Mouse (Mus musculus) midbrain, embryonic 16.5 days (tissue): ENCODE measurements at regions not wholly inside any gene's neighbourhood (a gene's known extent, or its start where the extent isn't known, plus 50 kb on each side); places are given as distances from the start of the nearest gene placed in this dataset.

Source experiments
- ATAC-seq: fragments of 200-750 bp; cut with Nextera tagmentation; 2 replicates; pipeline ENCODE4 v1.8.0; 2017; ENCODE audit warnings: moderate TSS enrichment
- H3K27ac ChIP-seq: fragments of 300-500 bp; sonication (generic); 2 replicates; pipeline ENCODE4 v1.5.1; 2014; ENCODE audit warnings: mild to moderate bottlenecking, low read length, mixed read lengths
- H3K27me3 ChIP-seq: fragments of 300-500 bp; sonication (generic); 2 replicates; pipeline ENCODE4 v1.6.1; 2014; ENCODE audit warnings: low read depth, low read length, mixed read lengths; ENCODE audit not compliant: control insufficient read depth, insufficient read depth
- H3K36me3 ChIP-seq: fragments of 300-500 bp; sonication (generic); 2 replicates; pipeline ENCODE4 v1.6.1; 2014; ENCODE audit warnings: mild to moderate bottlenecking, low read length, moderate library complexity, mixed read lengths; ENCODE audit not compliant: control insufficient read depth, insufficient read depth
- H3K4me1 ChIP-seq: fragments of 300-500 bp; sonication (generic); 2 replicates; pipeline ENCODE4 v1.6.1; 2014; ENCODE audit warnings: mild to moderate bottlenecking, low read length, mixed read lengths; ENCODE audit not compliant: control insufficient read depth, insufficient read depth
- H3K4me2 ChIP-seq: fragments of 300-500 bp; sonication (generic); 2 replicates; pipeline ENCODE4 v1.6.1; 2014; ENCODE audit warnings: mild to moderate bottlenecking, low read length, mixed read lengths
- H3K4me3 ChIP-seq: fragments of 300-500 bp; sonication (generic); 2 replicates; pipeline ENCODE4 v1.5.1; 2014; ENCODE audit warnings: low read depth, mild to moderate bottlenecking, low read length, moderate library complexity, mixed read lengths
- H3K9ac ChIP-seq: fragments of 300-500 bp; sonication (generic); 2 replicates; pipeline ENCODE4 v1.6.1; 2014; ENCODE audit warnings: low read depth, low read length, mixed read lengths
- H3K9me3 ChIP-seq: fragments of 300-500 bp; sonication (generic); replicated peaks from 2 replicates; pipeline ENCODE4 v1.6.1; 2014; ENCODE audit warnings: mild to moderate bottlenecking, low read length, mixed read lengths; ENCODE audit not compliant: control insufficient read depth, poor library complexity, severe bottlenecking
- WGBS: fragments of 180-500 bp; shearing (Covaris S2); extraction: QIAGEN DNeasy Blood & Tissue Kit; methylation state at CpG from one replicate; pipeline ENCODE4 v1.1.7; 2014; 5-methylcytosine and 5-hydroxymethylcytosine counted together

DNA sequence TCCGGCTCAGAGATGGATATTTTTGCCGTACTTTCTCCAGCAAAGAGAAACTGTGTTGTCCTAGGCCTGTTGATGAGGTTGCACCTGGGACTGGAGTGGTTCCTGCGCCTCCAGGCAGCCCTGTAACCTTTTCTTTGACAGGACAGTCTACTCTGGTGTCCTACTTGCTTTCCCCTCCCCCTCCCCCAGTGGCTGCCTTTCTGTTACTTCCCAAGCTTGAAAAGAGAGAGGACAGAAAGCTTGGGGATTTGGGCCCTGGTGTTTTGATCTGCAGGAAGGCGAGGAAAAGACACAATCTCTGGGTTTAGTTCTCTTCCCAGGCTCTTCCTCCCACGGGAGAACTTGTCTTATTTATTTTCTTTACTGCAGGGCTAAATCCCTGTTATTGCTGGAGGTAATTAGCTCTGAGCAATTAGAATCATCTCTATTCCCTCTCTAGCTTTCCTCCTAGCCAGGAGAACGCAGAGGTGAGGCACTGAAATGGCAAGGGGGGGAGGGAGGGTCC is 333.2 kb upstream of the Auts2 start:
- no peak for ATAC-seq
- Histone ChIP-seq H3K4me3 (no peak overlapping the region), H3K4me2 (no peak overlapping the region), H3K36me3 (no peaks in the 10 kb centered on the region), H3K27me3 (no peaks in the 10 kb centered on the region; the same call in 1 of the 2 replicates), H3K9ac (no peak overlapping the region), H3K27ac (no peak overlapping the region), H3K4me1 (peaks cover 8% of the 10 kb centered on the region), H3K9me3 (no peaks in the 10 kb centered on the region)
- 22% methylated on average over 6 of the region's 6 CpGs for WGBS

DNA sequence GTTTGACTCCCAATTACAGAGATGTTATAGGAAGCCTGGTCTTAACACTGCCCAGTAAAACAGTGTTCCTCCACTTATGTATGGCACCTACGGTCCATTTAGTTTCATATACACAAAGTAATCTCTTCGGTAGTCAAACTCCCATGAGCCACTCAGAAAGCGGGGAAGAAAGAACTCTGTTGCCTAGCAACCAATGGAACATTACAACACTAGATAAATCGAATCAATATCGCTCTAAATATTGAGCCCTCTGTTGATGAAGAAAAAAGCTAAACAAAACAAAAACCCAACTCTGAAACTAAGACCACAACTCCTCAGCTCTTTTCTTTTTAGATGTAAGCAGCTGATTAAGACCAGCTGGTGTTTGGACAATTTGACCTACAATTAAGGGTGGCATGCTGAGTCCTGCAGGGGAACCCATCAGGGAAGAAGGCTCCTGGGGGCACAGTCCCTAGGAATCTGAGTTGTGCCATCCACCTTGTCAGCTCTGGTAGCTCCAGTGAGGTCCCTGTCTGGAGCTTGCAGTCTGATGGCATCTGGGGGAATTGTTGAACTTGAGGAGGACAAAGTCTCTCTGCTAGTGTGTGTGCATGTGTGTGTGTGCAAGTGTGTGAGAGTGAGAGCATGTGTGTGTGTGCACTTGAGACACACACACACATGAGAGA is 315.8 kb upstream of the Auts2 start:
- H3K27me3 ChIP-seq = no peaks in the 10 kb centered on the region
- 62% methylated on average over 5 of the region's 5 CpGs for WGBS
- H3K27ac ChIP-seq = no peak overlapping the region
- no peak overlapping the region for H3K4me2 ChIP-seq
- peaks cover 3% of the 10 kb centered on the region; the same call in 1 of the 2 replicates for H3K4me1 ChIP-seq
- no peak for ATAC-seq
- H3K36me3 ChIP-seq = no peaks in the 10 kb centered on the region
- no peak overlapping the region for H3K9ac ChIP-seq
- H3K9me3 ChIP-seq = no peaks in the 10 kb centered on the region
- H3K4me3 ChIP-seq = no peak overlapping the region

DNA sequence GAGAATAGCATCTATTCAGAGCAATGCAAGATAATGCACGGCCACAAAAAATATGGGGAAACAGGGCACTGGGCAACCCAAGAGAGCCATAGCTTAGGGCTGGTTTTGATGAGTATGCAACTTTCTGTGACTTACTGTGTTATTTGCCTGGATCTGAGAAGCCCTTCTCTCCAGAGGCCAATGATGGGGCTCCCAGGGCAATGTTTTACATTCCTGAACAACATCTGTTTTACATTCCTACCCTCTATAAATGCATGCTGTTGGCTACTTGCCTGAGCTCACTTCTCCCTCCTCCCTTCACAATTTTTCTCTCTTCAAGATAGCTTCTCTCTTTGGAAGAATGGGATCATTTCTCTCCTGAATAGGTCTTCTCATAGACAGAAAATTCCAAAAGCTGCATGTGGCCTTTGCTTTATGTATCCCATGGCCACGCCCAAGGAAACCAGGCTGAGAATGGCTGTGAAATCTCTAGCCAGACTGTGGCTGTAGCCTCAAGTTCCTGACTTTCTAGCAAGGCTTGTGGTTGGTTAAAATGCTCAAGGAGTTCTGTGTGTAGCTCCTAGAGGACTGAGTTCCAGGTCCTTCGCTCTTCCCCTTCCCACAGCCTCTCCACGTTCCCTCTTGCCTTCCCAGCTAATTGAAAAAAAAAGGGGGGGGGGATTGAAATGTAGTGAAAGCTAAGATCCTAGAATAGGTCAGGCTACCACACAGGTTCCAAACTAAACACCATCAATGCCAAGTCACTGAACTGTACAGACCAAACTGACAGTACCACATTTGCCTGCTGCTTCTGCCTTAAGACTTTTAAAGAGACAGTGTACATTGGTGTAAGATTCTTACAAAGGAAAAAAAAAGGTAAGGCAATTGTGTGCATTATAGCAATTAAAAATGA is 312.7 kb upstream of the Auts2 start:
- 79% methylated on average over 4 of the region's 4 CpGs for WGBS
- no peaks in the 10 kb centered on the region for H3K9me3 ChIP-seq
- H3K36me3 ChIP-seq = no peaks in the 10 kb centered on the region
- no peak overlapping the region for H3K9ac ChIP-seq
- no peaks in the 10 kb centered on the region for H3K27me3 ChIP-seq
- peaks cover 3% of the 10 kb centered on the region; the same call in 1 of the 2 replicates for H3K4me1 ChIP-seq
- ATAC-seq = no peak
- H3K27ac ChIP-seq = no peak overlapping the region
- no peak overlapping the region for H3K4me2 ChIP-seq
- H3K4me3 ChIP-seq = no peak overlapping the region

- no peak overlapping the region for H3K4me2 ChIP-seq
- 75% methylated on average over 6 of the region's 6 CpGs for WGBS
Measured at GRCm38 (mm10) chr5:132850770-132851169, 307.6 kb upstream of the Auts2 start.

DNA sequence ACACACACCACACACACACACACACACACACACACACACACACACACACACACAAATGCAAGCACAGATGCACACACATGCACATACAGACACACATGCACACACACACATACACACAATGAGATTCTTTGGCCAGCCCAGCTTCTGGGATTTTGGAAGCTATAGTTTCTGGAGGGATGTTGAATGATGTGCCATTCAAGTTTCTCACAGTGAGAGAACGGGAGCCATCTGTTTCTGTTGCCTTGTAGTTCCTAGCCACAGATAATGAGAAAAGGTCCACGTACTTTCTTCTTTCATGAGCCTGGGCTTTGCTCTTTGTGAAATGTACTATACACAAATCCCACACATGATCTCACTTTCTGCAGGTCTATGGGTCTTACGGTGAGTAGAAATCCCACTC is 304.9 kb upstream of the Auts2 start:
- 71% methylated on average over 3 of the region's 3 CpGs for WGBS
- H3K4me1 ChIP-seq = no peaks in the 10 kb centered on the region
- ATAC-seq = no peak
- H3K27me3 ChIP-seq = no peaks in the 10 kb centered on the region
- no peaks in the 10 kb centered on the region for H3K36me3 ChIP-seq
- H3K4me2 ChIP-seq = no peak overlapping the region
- no peak overlapping the region for H3K4me3 ChIP-seq
- no peak overlapping the region for H3K27ac ChIP-seq
- H3K9ac ChIP-seq = no peak overlapping the region
- no peaks in the 10 kb centered on the region for H3K9me3 ChIP-seq

More at GRCm38 (mm10) chr5:132850770-132851169, 307.6 kb upstream of the Auts2 start:
- H3K4me3 ChIP-seq = no peak overlapping the region
- H3K9ac ChIP-seq = no peak overlapping the region
- H3K27me3 ChIP-seq = no peaks in the 10 kb centered on the region
- no peaks in the 10 kb centered on the region for H3K9me3 ChIP-seq
- no peak for ATAC-seq
- no peak overlapping the region for H3K27ac ChIP-seq
- H3K36me3 ChIP-seq = no peaks in the 10 kb centered on the region
- no peaks in the 10 kb centered on the region for H3K4me1 ChIP-seq

DNA sequence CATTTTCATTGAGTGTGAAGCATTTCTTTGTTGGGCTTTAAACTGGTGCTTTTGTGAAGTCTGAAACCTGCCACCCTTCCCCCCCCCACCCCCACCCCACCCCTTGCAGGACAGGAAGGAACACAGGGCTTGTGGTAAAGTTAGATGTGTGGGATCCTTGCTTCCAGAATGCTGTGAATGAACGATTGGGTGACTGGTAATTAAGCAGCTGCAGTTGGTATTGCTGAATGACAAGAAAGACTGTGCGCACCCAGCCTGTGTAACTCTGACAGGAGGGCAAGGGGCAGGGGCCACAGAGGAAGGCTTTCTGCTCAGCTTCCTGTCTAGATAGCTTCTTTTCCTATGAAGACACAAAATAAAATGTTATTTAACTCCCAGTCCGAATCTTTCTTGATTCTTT is 300.1 kb upstream of the Auts2 start:
- H3K9ac ChIP-seq = no peak overlapping the region
- WGBS = 56% methylated on average over 3 of the region's 3 CpGs
- no peaks in the 10 kb centered on the region; the same call in 1 of the 2 replicates for H3K27me3 ChIP-seq
- H3K4me2 ChIP-seq = no peak overlapping the region
- no peaks in the 10 kb centered on the region for H3K36me3 ChIP-seq
- H3K9me3 ChIP-seq = no peaks in the 10 kb centered on the region
- H3K27ac ChIP-seq = no peak overlapping the region
- H3K4me3 ChIP-seq = no peak overlapping the region
- no peak for ATAC-seq
- no peaks in the 10 kb centered on the region for H3K4me1 ChIP-seq

DNA sequence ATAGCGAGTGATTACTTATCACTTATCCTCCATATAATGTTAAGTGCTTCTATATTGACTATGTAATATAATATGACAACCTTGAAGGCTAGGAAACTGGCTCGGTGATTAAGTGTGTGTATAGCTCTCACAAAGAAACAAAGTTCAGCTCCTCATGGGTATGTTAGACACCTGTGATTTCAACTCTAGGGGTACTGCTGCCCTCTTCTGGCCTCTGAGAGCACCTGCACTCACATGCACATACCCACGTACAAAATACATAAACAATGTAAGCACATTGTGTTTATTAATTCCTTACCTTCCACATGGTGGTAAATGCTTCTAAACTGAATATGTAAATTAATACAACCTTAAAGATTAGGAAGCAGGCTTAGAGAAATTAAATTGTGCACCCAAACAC is 298.6 kb upstream of the Auts2 start:
- no peaks in the 10 kb centered on the region for H3K4me1 ChIP-seq
- no peaks in the 10 kb centered on the region; the same call in 1 of the 2 replicates for H3K27me3 ChIP-seq
- no peak overlapping the region for H3K27ac ChIP-seq
- no peak overlapping the region for H3K4me3 ChIP-seq
- H3K9me3 ChIP-seq = no peaks in the 10 kb centered on the region
- H3K9ac ChIP-seq = no peak overlapping the region
- no peaks in the 10 kb centered on the region for H3K36me3 ChIP-seq
- ATAC-seq = no peak
- WGBS = 95% methylated on average over 3 of the region's 3 CpGs
- H3K4me2 ChIP-seq = no peak overlapping the region

DNA sequence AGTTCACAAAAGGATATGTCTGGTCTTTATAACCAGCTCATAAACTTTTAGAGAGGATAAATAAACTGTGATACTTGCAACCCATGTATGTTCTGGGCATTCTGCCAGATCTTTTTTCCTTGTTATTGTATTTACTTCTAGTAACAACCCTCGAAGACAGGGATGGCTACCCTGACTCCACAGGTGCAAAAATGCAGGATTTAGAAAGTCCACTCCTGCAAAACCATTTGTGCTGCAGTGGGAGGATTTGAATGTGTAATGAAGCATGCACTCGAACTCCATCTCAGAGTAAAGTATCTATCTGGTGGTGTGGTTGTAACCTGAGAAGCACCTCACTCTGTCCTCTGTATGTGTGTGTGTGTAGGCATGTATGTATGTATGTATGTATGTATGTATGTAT is 294.3 kb upstream of the Auts2 start:
- ATAC-seq = no peak
- 37% methylated on average over 2 of the region's 2 CpGs for WGBS
- no peaks in the 10 kb centered on the region for H3K36me3 ChIP-seq

GRCm38 (mm10) chr5:132828993-132829392 is 285.8 kb upstream of the Auts2 start:
- H3K36me3 ChIP-seq = no peaks in the 10 kb centered on the region
- no peaks in the 10 kb centered on the region for H3K27me3 ChIP-seq
- H3K4me2 ChIP-seq = no peak overlapping the region
- H3K9me3 ChIP-seq = no peaks in the 10 kb centered on the region
- 75% methylated on average over 7 of the region's 7 CpGs for WGBS
- H3K4me3 ChIP-seq = no peak overlapping the region
- H3K4me1 ChIP-seq = no peaks in the 10 kb centered on the region
- H3K27ac ChIP-seq = no peak overlapping the region
- no peak overlapping the region for H3K9ac ChIP-seq
- ATAC-seq = no peak

More for the DNA sequence above, 294.3 kb upstream of the Auts2 start:
- H3K4me1 ChIP-seq = no peaks in the 10 kb centered on the region
- H3K9ac ChIP-seq = no peak overlapping the region
- H3K27ac ChIP-seq = no peak overlapping the region
- no peaks in the 10 kb centered on the region for H3K9me3 ChIP-seq
- no peaks in the 10 kb centered on the region; the same call in 1 of the 2 replicates for H3K27me3 ChIP-seq
- no peak overlapping the region for H3K4me3 ChIP-seq
- no peak overlapping the region for H3K4me2 ChIP-seq
